Mouse (Mus musculus) intestine, embryonic 16.5 days (tissue): ENCODE data around the gene Moap1. TPM values are rescaled to one million over a fixed set of nuclear protein-coding genes. Genes with fewer than 3 reads are reported as not detected.
A peak's percentile ranks its signal among the peaks of the same experiment; 100 is the strongest.

Experiments
- ATAC-seq: fragments of 200-750 bp; cut with Nextera tagmentation; 2 replicates; pipeline ENCODE4 v1.8.0; 2017; ENCODE audit warnings: moderate TSS enrichment, moderate library complexity
- H3K27ac ChIP-seq: fragments of 300-500 bp; sonication (generic); 2 replicates; pipeline ENCODE4 v1.5.1; 2014; ENCODE audit warnings: mild to moderate bottlenecking, low read length
- H3K27me3 ChIP-seq: fragments of 300-500 bp; sonication (generic); replicated peaks from 2 replicates; pipeline ENCODE4 v1.6.1; 2014; ENCODE audit warnings: low read length, control low read depth, mixed read lengths; ENCODE audit not compliant: control insufficient read depth, insufficient read depth
- H3K36me3 ChIP-seq: fragments of 300-500 bp; sonication (generic); 2 replicates; pipeline ENCODE4 v1.6.1; 2014; ENCODE audit warnings: low read length, control low read depth; ENCODE audit not compliant: control insufficient read depth, insufficient read depth
- H3K4me1 ChIP-seq: fragments of 300-500 bp; sonication (generic); 2 replicates; pipeline ENCODE4 v1.6.1; 2014; ENCODE audit warnings: low read length, control low read depth, mixed read lengths; ENCODE audit not compliant: control insufficient read depth, insufficient read depth
- H3K4me2 ChIP-seq: fragments of 300-500 bp; sonication (generic); 2 replicates; pipeline ENCODE4 v1.6.1; 2014; ENCODE audit warnings: low read depth, low read length, control low read depth
- H3K4me3 ChIP-seq: fragments of 300-500 bp; sonication (generic); 2 replicates; pipeline ENCODE4 v1.5.1; 2014; ENCODE audit warnings: mild to moderate bottlenecking, low read length
- H3K9ac ChIP-seq: fragments of 300-500 bp; sonication (generic); 2 replicates; pipeline ENCODE4 v1.6.1; 2014; ENCODE audit warnings: low read depth, low read length
- H3K9me3 ChIP-seq: fragments of 300-500 bp; sonication (generic); 2 replicates; pipeline ENCODE4 v1.6.1; 2016; ENCODE audit warnings: low read length, control low read depth; ENCODE audit not compliant: control insufficient read depth
- WGBS: fragments of 180-500 bp; shearing (Covaris S2); extraction: QIAGEN DNeasy Blood & Tissue Kit; methylation state at CpG from one replicate; pipeline ENCODE4 v1.1.7; 2014; 5-methylcytosine and 5-hydroxymethylcytosine counted together
- polyA plus RNA-seq: library from polyadenylated mRNA; unstranded; fragments of >200 nt; fragmentation: Nextera tagmentation; extraction: Ambion mirVana; gene quantifications from 2 replicates; pipeline ENCODE4 v1.2.1, GENCODE M21; 2015

The Moap1 gene
- polyA plus RNA-seq, 1 experiment from 2014 or later, result 20.2 TPM

DNA sequence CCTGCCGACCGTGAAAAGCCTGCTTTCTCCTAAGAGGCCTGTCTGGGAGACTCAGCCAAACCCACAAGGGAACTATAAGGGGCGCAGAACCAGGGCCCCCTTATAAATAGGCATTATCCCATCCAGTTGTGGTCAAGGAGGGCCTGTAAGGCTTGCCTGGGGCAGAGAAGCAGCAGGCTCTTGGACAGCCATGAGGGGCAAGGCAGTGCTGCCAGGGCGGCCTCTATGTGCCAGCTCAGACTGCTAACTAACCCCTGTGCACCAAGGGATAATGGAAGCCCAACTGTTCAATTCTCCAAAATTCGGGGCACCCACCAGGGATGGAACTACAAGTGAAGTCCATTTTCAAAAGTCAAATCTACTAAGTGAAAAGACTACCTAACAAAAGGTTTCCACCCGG, 40.0 kb downstream of the Moap1 start:
- no peak for ATAC-seq
- peak overlapping the region; percentile 91 for H3K4me2 ChIP-seq
- H3K4me3 ChIP-seq, result peak overlapping the region; percentile 84
- no peaks in the 10 kb centered on the region for H3K9me3 ChIP-seq
- H3K4me1 ChIP-seq, result peaks cover 69% of the 10 kb centered on the region
- peak overlapping the region; percentile 87 for H3K9ac ChIP-seq
- H3K27ac ChIP-seq, result peak overlapping the region; percentile 84
- no peaks in the 10 kb centered on the region for H3K27me3 ChIP-seq
- H3K36me3 ChIP-seq, result no peaks in the 10 kb centered on the region
- WGBS, result 48% methylated on average over 6 of the region's 6 CpGs

DNA sequence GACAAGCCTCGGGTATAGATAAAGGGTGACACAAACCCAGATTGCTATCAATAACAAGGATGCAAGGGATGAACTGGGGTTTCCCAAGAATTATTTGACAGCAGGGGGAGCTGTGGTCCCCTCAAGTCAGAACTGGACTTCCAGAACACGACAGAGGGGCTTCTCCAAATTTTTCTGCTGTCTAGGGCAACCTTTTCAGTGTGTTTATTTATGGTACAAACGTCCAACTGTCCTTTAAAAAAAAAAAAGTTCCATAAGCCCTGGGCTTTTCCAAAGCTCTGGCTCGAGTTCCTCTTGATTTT, 40.4 kb downstream of the Moap1 start:
- no peak for ATAC-seq
- peak overlapping the region; percentile 87 for H3K9ac ChIP-seq
- peaks cover 69% of the 10 kb centered on the region for H3K4me1 ChIP-seq
- 11% methylated on average over 4 of the region's 4 CpGs for WGBS
- H3K36me3 ChIP-seq, result no peaks in the 10 kb centered on the region
- H3K27me3 ChIP-seq, result no peaks in the 10 kb centered on the region
- peak overlapping the region; percentile 91 for H3K4me2 ChIP-seq
- H3K9me3 ChIP-seq, result no peaks in the 10 kb centered on the region
- H3K27ac ChIP-seq, result peak overlapping the region; percentile 84
- peak overlapping the region; percentile 84 for H3K4me3 ChIP-seq

DNA sequence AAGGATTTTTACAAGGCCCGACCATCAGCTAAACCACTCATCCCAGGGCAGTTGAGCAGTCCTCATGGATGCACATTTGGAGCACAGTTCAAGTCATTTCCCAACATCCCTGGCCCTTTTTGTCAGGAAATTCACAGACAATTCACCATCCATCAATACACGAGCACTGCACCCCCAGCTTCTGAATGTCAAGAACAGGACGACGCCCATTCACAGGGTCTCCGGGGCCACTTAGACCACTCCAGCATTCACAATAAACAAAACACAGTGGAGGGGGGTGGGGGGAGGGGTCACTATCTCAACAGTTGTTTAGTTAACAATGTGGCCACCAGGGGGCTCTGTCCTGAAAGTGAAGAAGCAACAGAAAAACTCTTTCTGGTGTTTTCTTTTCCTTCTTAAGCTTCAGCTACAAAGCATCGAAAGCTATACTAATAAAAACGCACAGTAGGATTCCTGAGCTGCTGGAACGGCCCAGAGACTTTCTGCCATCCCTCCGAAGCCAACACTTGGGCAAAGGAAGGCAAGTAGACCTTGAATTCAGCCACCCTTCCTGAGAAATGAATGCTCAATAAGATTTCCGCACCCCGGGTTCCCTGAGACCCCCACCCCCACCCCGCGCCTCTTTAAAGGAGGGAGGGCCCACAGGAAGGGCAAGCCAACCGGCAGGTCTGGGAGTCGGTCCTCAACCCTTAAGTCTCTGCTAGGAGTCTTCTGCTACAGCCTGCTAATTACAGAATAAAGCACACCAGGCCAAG, 40.9 kb downstream of the Moap1 start:
- no peaks in the 10 kb centered on the region for H3K27me3 ChIP-seq
- H3K9ac ChIP-seq, result peak overlapping the region; percentile 87
- ATAC-seq, result no peak
- no peaks in the 10 kb centered on the region for H3K36me3 ChIP-seq
- 12% methylated on average over 15 of the region's 15 CpGs for WGBS
- peaks cover 74% of the 10 kb centered on the region for H3K4me1 ChIP-seq
- peak overlapping the region; percentile 84 for H3K4me3 ChIP-seq
- peak overlapping the region; percentile 84 for H3K27ac ChIP-seq
- H3K9me3 ChIP-seq, result no peaks in the 10 kb centered on the region
- peak overlapping the region; percentile 91 for H3K4me2 ChIP-seq

DNA sequence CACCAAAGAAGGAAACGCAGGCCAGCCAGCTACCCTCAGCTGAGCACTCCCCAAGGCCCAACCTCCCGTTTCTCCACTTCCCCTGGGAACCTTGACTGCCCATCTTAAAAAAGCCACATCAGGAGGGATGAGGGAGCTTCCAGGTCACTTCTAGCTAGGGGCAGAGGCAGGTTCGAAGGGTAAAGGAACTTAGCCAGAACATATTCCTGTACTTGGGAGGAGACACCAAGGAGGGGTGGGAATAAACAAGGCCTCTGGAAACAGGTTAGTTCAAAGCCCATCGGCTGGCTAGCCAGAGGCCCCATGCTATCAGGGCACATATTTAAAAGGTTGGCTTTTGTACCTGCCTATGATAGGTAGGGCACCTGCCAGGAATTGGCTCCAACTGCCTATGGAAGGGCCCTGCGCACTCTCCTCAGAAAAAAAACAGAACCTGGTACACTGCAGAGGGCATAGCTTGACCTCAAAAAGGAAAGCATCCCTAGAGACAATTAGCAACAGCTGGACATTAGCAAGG, 41.7 kb downstream of the Moap1 start:
- Histone ChIP-seq H3K4me1 (peaks cover 77% of the 10 kb centered on the region), H3K27me3 (no peaks in the 10 kb centered on the region)

DNA sequence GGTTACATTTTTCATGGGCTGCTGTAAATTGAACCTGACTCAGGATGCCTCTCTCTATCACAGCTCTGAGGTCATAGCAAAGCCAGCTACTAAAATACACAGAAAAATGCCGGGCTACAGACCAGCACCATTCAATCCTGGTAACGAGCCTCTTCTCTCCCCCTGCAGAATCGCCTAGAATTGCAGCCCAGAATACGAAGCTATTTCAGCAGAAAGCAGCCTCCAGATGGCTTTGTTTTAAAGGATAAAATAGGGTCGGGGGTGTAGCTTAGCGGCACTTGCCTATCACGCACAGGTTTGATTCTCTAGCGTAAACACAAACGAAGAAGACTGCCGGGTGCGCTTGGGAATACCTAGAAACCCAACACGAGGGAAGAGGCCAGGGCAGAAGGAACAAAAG, 43.0 kb downstream of the Moap1 start:
- Histone ChIP-seq H3K9me3 (no peaks in the 10 kb centered on the region), H3K4me1 (peaks cover 78% of the 10 kb centered on the region), H3K4me3 (no peak overlapping the region), H3K4me2 (no peak overlapping the region), H3K36me3 (no peaks in the 10 kb centered on the region), H3K27me3 (no peaks in the 10 kb centered on the region), H3K27ac (peak overlapping the region; percentile 19; the same call in 1 of the 2 replicates), H3K9ac (no peak overlapping the region)
- WGBS, result 59% methylated on average over 12 of the region's 12 CpGs
- ATAC-seq, result no peak

More for the DNA sequence above, 41.7 kb downstream of the Moap1 start:
- peak overlapping the region; percentile 91 for H3K4me2 ChIP-seq
- H3K9me3 ChIP-seq, result no peaks in the 10 kb centered on the region
- no peaks in the 10 kb centered on the region for H3K36me3 ChIP-seq
- H3K4me3 ChIP-seq, result peak overlapping the region; percentile 84; the same call in 1 of the 2 replicates
- no peak overlapping the region for H3K9ac ChIP-seq
- no peak overlapping the region for H3K27ac ChIP-seq
- ATAC-seq, result no peak
- WGBS, result 79% methylated on average over 5 of the region's 5 CpGs

DNA sequence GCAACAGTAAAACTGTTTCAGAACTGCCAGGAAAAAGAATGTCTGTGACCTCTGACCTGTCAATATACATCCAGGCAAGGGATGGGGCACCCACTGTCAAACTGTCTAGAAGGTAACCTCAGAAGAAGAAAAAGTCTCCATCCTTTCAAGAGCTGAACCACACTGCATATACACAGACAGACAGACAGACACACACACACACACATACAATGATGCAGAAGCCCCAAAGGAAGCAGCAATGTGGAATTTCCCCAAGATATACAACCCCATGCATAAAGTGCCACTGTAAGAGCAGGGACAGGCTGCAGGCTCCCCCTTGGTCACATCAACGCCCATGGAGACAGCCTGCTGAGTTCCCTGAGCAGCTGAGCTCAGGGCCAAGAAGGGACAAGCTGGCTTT, 44.3 kb downstream of the Moap1 start:
- H3K4me3 ChIP-seq, result no peak overlapping the region
- 54% methylated on average over 1 of the region's 1 CpGs for WGBS
- ATAC-seq, result no peak
- no peaks in the 10 kb centered on the region for H3K36me3 ChIP-seq
- no peaks in the 10 kb centered on the region for H3K27me3 ChIP-seq
- H3K27ac ChIP-seq, result peak overlapping the region; percentile 37; the same call in 1 of the 2 replicates
- H3K4me1 ChIP-seq, result peaks cover 82% of the 10 kb centered on the region
- H3K9me3 ChIP-seq, result no peaks in the 10 kb centered on the region
- no peak overlapping the region for H3K9ac ChIP-seq
- no peak overlapping the region for H3K4me2 ChIP-seq

- no peaks in the 10 kb centered on the region for H3K9me3 ChIP-seq
- no peaks in the 10 kb centered on the region for H3K27me3 ChIP-seq
- H3K9ac ChIP-seq, result peak overlapping the region; percentile 44
- 25% methylated on average over 1 of the region's 1 CpGs for WGBS
- peaks cover 74% of the 10 kb centered on the region for H3K4me1 ChIP-seq
- H3K27ac ChIP-seq, result peak overlapping the region; percentile 75
- H3K4me3 ChIP-seq, result no peak overlapping the region
- peak overlapping the region; percentile 18 for H3K4me2 ChIP-seq
- peak; percentile 79 for ATAC-seq
- no peaks in the 10 kb centered on the region for H3K36me3 ChIP-seq
Measured at GRCm38 (mm10) chr12:102698089-102698684, 45.3 kb downstream of the Moap1 start.

GRCm38 (mm10) chr12:102697381-102697780, 46.1 kb downstream of the Moap1 start:
- Histone ChIP-seq H3K4me1 (peaks cover 69% of the 10 kb centered on the region), H3K9me3 (no peaks in the 10 kb centered on the region), H3K4me2 (no peak overlapping the region), H3K4me3 (no peak overlapping the region), H3K27me3 (no peaks in the 10 kb centered on the region), H3K36me3 (no peaks in the 10 kb centered on the region), H3K9ac (peak overlapping the region; percentile 17; the same call in 1 of the 2 replicates), H3K27ac (no peak overlapping the region)
- WGBS, result 68% methylated on average over 7 of the region's 7 CpGs
- ATAC-seq, result no peak

GRCm38 (mm10) chr12:102696635-102697354, 46.7 kb downstream of the Moap1 start:
- H3K4me2 ChIP-seq, result no peak overlapping the region
- H3K4me1 ChIP-seq, result peaks cover 69% of the 10 kb centered on the region
- no peaks in the 10 kb centered on the region for H3K36me3 ChIP-seq
- 77% methylated on average over 14 of the region's 14 CpGs for WGBS
- no peak overlapping the region for H3K27ac ChIP-seq
- no peaks in the 10 kb centered on the region for H3K9me3 ChIP-seq
- H3K9ac ChIP-seq, result peak overlapping the region; percentile 34; the same call in 1 of the 2 replicates
- no peak overlapping the region for H3K4me3 ChIP-seq
- no peak for ATAC-seq
- H3K27me3 ChIP-seq, result no peaks in the 10 kb centered on the region
